Mouse (Mus musculus) hematopoietic stem cell, adult 5-6 weeks (primary cell): Measurements from ENCODE around the gene Atat1. TPM values are rescaled to one million over a fixed set of nuclear protein-coding genes. Genes with fewer than 3 reads are reported as not detected.

Experiments used
- ATAC-seq, 2 experiments: fragments of 125-278 bp in 1 of 2; replicated peaks in 1 of 2; 2 replicates each; pipeline ENCODE4 v1.8.0; 2016 to 2017; ENCODE audit warnings: inconsistent platforms in 2 of 2, mild to moderate bottlenecking in 2 of 2, moderate number of reproducible peaks in 2 of 2, low read depth in 1 of 2, moderate TSS enrichment in 1 of 2; ENCODE audit not compliant: low FRiP score in 2 of 2, poor library complexity in 2 of 2, severe bottlenecking in 2 of 2, insufficient read depth in 1 of 2, low TSS enrichment in 1 of 2
- total RNA-seq: library from RNA; stranded (forward); fragments of 172-1452, 232-1000 nt; gene quantifications from 2 replicates; pipeline ENCODE4 v1.2.3, GENCODE M21; 2017

The Atat1 gene
- total RNA-seq, 1 experiment from 2014 or later, result 13.0 TPM

DNA sequence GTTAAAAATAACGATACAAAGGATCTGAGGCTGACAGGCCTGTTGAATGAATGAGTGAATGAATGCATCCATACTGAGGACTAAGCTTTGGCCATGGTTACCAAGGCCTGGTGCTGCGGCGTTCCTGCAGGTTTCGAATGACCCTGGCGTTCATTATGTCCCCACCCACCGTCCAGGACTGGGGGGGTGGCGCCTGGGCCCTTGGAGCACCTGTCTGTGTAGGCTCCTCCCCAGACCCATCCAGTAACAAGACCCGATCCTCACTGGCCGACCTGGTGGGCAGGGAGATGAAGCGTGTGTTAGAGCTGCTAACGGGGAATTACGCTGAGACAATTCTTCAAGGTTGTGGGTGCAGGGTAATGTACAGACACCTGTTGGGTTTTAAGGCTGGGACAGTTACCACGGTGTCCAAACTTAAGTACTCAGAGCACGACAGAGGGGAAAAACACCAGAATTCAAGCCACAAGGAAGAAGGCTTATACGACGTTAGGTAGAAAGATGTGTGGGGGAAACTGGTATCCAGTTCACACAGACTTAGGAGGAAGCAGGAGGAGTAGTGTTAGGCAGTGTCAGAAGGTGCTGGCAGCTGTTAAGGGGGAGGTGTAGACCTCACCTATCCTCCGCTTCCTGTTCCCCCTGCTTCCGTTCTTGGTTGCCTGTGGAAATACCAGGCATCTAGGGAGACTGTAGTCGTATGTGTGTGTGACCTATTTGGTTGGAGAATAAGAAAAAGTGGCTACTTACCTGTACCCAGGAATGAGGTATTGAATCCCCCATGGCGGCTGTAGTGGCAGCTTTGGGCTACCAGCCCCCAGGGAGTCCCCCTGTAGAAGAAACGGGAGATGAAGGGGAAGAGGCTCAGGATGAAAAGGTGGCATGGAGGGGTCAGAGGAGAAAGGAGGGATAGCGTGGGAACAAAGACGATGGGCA, 12.0 kb downstream of the Atat1 start:
- ATAC-seq, result peak in 1 of 2 experiments; percentile 19; a peak in 2 of 4 replicates

- peak; percentile 40 to 53 for ATAC-seq
Measured at GRCm38 (mm10) chr17:35896781-35897643, 12.9 kb downstream of the Atat1 start, which contains the start of gene 2310061I04Rik. Gene 2310061I04Rik, minus strand, starts transcription at chr17:35897431.

- ATAC-seq, result no peak
Measured at GRCm38 (mm10) chr17:35887725-35888124, 22.1 kb downstream of the Atat1 start.

DNA sequence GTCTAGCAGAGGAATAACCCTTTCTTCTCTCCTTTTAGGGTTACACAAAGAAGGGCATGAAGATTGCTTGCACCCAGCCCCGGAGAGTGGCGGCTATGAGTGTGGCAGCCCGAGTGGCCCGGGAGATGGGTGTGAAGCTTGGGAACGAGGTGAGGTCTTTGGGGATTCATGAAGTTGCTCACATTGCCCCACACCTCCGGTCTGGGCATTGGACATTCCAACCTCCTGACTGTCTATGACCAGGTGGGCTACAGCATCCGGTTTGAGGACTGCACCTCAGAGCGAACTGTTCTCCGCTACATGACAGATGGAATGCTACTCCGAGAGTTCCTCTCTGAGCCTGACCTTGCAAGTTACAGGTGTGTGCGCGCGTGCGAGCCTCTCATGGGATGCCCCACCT, 26.1 kb downstream of the Atat1 start:
- no peak for ATAC-seq

- ATAC-seq, result no peak
Measured at GRCm38 (mm10) chr17:35882924-35883323, 27.0 kb downstream of the Atat1 start.

- ATAC-seq, result peak; percentile 91 to 94
Measured at GRCm38 (mm10) chr17:35879245-35880057, 30.4 kb downstream of the Atat1 start, which contains the start of gene Dhx16. Gene Dhx16, plus strand, starts transcription at chr17:35879819.

GRCm38 (mm10) chr17:35874721-35875120, 35.2 kb downstream of the Atat1 start:
- no peak for ATAC-seq

DNA sequence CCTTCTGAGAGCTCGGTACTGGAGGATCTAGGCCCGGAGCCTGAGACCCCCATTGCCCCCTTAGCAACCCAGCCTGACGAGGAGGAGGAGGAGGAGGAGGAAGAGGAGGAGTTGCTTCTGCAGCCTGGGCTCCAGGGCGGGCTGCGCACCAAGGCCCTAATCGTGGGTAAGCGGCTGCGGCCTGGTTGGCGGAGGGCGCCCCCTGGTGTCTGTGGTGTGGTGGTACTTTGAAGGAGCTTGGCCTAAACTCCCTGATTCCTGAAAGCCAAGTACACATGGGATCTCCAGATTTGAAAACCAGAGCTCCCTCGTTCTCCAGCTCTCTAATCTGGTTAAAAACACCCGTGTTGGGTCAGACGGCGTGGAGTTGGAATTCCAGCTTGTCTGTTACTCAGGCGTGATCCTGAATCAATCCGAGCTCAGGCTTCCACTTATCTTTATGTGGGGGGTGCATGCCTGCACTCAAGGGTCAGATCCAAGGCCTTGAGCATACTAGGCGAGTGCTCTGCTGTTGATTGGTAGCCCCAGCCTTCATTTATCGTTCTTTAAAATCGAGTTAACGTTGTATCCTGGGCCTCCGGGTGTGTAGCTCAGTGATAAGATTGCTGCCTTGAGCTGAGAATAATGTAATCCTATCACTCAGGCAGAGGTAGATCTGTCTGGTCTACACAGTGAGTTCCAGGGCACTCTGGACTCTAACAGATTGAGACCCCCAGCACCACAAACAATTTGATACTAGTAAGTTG, 35.9 kb downstream of the Atat1 start:
- ATAC-seq, result 0 out of 4 replicates have a peak, but pooled peaks of 1 of the 2 experiments have one; percentile 33

DNA sequence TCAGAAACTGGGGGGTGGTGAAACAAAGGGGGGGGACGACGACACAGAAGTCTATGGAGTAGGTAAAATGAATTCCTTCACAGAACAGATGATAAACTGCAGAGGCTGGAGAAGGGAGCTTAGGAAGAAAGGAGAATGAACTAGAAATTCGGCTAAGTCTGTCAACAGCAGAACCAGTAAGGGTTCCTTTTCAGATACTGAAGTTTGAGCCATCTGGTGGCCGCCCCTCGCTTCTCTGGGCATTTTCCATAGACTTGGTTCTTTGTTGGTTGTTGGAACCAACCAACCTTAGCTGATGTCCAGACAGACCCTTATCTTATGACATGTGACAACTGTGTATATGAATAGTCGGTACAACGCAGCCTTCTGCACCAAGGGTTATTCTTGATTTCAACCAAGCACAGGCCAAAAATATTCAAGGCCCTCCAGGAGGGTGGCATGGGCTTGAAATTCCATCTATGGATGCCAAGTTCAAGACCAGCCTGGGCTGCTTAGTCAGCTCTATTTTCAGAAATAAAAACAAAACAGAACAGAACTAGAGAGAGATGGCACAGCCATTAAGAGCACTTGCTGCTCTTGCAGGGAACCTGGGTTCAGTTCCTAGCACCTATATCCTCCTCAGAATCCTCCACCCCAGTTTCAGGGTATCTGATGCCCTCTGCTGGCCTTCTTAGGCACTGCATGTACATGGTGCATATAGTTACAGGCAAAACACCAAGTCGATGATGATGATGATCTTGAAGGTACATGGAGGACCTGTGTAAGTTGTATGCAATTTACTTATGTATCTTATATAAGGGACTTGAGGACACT, 38.8 kb downstream of the Atat1 start:
- ATAC-seq, result no peak

DNA sequence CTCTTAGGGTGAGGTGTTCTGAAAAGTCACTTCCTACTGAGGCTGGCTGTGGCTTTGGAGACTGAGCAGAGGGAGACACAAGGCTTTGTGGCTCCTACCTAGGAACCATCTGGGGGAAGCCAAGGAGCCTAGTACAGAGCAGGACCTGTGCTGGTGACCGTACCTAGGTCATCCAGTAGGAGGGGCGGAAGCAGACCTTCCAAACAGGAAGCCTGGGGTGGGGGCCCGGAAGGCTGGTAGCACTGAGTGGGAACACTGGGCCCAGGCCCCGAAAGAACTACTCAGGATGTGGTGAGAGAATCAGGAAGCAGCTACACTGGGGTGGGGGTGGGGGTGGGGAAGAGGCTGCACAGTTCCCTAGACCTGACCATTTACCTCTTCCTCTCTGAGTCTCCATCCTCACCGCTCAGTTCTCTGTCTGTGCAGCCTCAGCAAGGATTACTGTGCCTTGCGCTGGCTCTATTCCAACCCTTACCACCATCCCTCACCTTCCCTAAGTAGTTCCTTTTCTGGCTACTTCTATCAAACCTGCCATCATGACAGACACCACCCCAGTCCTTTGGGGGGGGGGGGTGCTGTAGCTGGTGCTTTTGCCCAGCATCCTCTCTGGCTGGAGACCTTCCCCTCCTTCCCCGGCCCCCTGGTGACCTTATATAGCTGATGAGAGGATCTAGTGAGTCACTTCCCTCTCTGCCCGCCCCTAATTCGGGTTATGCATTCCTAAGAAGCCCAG, 39.6 kb downstream of the Atat1 start:
- peak; percentile 75 to 76 for ATAC-seq

DNA sequence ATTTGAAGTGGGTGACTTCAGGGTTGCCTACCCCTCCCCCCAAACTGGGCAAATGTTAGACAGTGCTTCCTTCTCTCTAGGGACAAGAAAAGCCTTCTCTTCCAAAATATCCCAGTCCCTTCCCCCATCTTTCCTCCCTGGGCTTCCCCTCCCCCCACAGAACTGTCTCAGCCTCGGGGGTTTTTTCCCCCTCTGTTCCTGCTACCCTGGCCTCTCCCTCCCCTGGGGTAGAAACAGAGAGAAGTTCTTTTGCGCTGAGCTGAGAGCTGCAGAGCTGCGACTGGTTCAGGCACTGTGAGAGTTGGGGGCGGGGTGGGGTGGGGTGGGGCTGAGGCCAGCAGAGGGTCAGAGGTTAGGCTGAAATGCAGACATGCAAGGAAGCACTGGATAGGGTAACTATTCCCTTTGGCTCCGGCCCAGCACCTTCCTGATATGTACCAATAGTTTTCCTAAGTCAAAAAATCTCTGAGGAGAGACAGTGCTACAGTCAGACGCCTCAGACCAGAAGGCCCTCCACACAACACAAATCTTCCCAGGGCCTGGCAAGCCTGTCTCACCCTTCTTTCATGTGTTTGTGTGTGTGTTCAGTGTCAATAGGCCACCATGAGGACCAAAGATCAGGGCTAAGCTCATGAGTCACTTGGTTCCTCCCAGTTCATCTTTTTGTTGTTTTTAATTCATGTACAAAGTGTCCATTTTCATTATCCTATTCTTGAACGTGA, 40.4 kb downstream of the Atat1 start:
- no peak for ATAC-seq

GRCm38 (mm10) chr17:35868961-35869345, 40.9 kb downstream of the Atat1 start:
- no peak for ATAC-seq

GRCm38 (mm10) chr17:35868165-35868820, 41.6 kb downstream of the Atat1 start:
- ATAC-seq, result 0 out of 4 replicates have a peak, but pooled peaks of 1 of the 2 experiments have one; percentile 4
